Mouse (Mus musculus) midbrain, embryonic 10.5 days (tissue): ENCODE data around the gene Gm4141. TPM values are rescaled to one million over a fixed set of nuclear protein-coding genes. Genes with fewer than 3 reads are reported as not detected.
"Not testable (repeated sequence)": the region's sequence is repeated elsewhere in the genome, so short reads cannot be mapped to it uniquely, and the experiment has no call there.

ENCODE experiments used
- DNase-seq: peaks from one replicate; pipeline ENCODE4 v3.0.0-alpha.2; 2017; ENCODE audit warnings: low spot score
- H3K27ac ChIP-seq: fragments of 300-500 bp; sonication (generic); replicated peaks from 2 replicates; pipeline ENCODE4 v1.5.1; 2016; ENCODE audit warnings: mild to moderate bottlenecking
- H3K27me3 ChIP-seq: fragments of 300-500 bp; sonication (generic); 2 replicates; pipeline ENCODE4 v1.6.1; 2016; ENCODE audit warnings: low read depth, mild to moderate bottlenecking; ENCODE audit not compliant: poor library complexity, severe bottlenecking
- H3K36me3 ChIP-seq: fragments of 300-500 bp; sonication (generic); 2 replicates; pipeline ENCODE4 v1.6.1; 2016; ENCODE audit warnings: mild to moderate bottlenecking, moderate library complexity
- H3K4me1 ChIP-seq: fragments of 300-500 bp; sonication (generic); 2 replicates; pipeline ENCODE4 v1.6.1; 2016
- H3K4me3 ChIP-seq: fragments of 300-500 bp; sonication (generic); 2 replicates; pipeline ENCODE4 v1.5.1; 2016; ENCODE audit warnings: mild to moderate bottlenecking, moderate library complexity
- H3K9me3 ChIP-seq: fragments of 300-500 bp; sonication (generic); replicated peaks from 2 replicates; pipeline ENCODE4 v1.6.1; 2016; ENCODE audit warnings: mild to moderate bottlenecking
- WGBS: fragments of 180-500 bp; shearing (Covaris S2); methylation state at CpG from one replicate; pipeline ENCODE4 v1.1.7; 2016; 5-methylcytosine and 5-hydroxymethylcytosine counted together
- polyA plus RNA-seq: library from polyadenylated mRNA; unstranded; fragments of >200 nt; fragmentation: Nextera tagmentation; extraction: Ambion mirVana; gene quantifications from 2 replicates; pipeline ENCODE4 v1.2.1, GENCODE M21; 2016

Gene Gm4141
- not detected in 2 replicates for polyA plus RNA-seq

- not testable (repeated sequence) for H3K27ac ChIP-seq, H3K27me3 ChIP-seq, H3K4me1 ChIP-seq, H3K4me3 ChIP-seq, DNase-seq, H3K36me3 ChIP-seq, H3K9me3 ChIP-seq
- no CpG with 5 or more reads among the region's 3 CpGs for WGBS
Measured at GRCm38 (mm10) chr7:20576141-20576540, at the start of gene Gm4141. Gene Gm4141, minus strand, starts transcription at chr7:20576241.

GRCm38 (mm10) chr7:20598921-20599320 is 22.9 kb upstream of the Gm4141 start, which contains the start of gene Gm4513:
Gene Gm4513, minus strand, starts transcription at chr7:20599021.
- H3K4me1 ChIP-seq, H3K27me3 ChIP-seq, H3K27ac ChIP-seq, DNase-seq, H3K36me3 ChIP-seq, H3K9me3 ChIP-seq, H3K4me3 ChIP-seq: not testable (repeated sequence)
- WGBS: 86% methylated on average over 3 of the region's 5 CpGs

- not testable (repeated sequence) for H3K27me3 ChIP-seq, H3K4me1 ChIP-seq, H3K36me3 ChIP-seq, H3K27ac ChIP-seq, H3K4me3 ChIP-seq, H3K9me3 ChIP-seq, DNase-seq
- no CpG with 5 or more reads among the region's 1 CpGs for WGBS
Measured at GRCm38 (mm10) chr7:20545657-20546056, 30.4 kb downstream of the Gm4141 start, which contains the start of gene Gm5726. Gene Gm5726, minus strand, starts transcription at chr7:20545757.

- not testable (repeated sequence) for H3K4me1 ChIP-seq, H3K4me3 ChIP-seq, H3K27me3 ChIP-seq, H3K27ac ChIP-seq, H3K36me3 ChIP-seq, H3K9me3 ChIP-seq, DNase-seq
- no CpG with 5 or more reads among the region's 3 CpGs for WGBS
Measured at GRCm38 (mm10) chr7:20533537-20533936, 42.5 kb downstream of the Gm4141 start, which contains the start of gene Vmn1r104. Gene Vmn1r104, plus strand, starts transcription at chr7:20533837.

Other genes with a start within 250 kb of the Gm4141 start
- gene Gm4133, start 242.2 kb downstream of the Gm4141 start, polyA plus RNA-seq: not detected in 2 replicates
- gene Gm5728, start 200.8 kb downstream of the Gm4141 start, polyA plus RNA-seq: not detected in 2 replicates
- gene Vmn1r100, start 158.3 kb downstream of the Gm4141 start, polyA plus RNA-seq: not detected in 2 replicates
- gene Vmn1r101, start 133.6 kb downstream of the Gm4141 start, polyA plus RNA-seq: not detected in 2 replicates
- gene Gm10670, start 101.3 kb downstream of the Gm4141 start, polyA plus RNA-seq: not detected in 2 replicates
- not detected in 2 replicates for gene Vmn1r103, start 65.7 kb downstream of the Gm4141 start, polyA plus RNA-seq
- gene Vmn1r104, start 42.4 kb downstream of the Gm4141 start, polyA plus RNA-seq: not detected in 2 replicates
- not detected in 2 replicates for gene Gm5726, start 30.5 kb downstream of the Gm4141 start, polyA plus RNA-seq
- gene Gm4513, start 22.8 kb upstream of the Gm4141 start, polyA plus RNA-seq: not detected in 2 replicates
- not detected in 2 replicates for gene Vmn1r107, start 92.7 kb upstream of the Gm4141 start, polyA plus RNA-seq
- gene Vmn1r111, start 127.0 kb upstream of the Gm4141 start, polyA plus RNA-seq: not detected in 2 replicates
- not detected in 2 replicates for gene Gm10668, start 154.4 kb upstream of the Gm4141 start, polyA plus RNA-seq
- gene Vmn1r112, start 194.9 kb upstream of the Gm4141 start, polyA plus RNA-seq: not detected in 2 replicates
- not detected in 2 replicates for gene Vmn1r113, start 211.0 kb upstream of the Gm4141 start, polyA plus RNA-seq
- gene Vmn1r114, start 235.9 kb upstream of the Gm4141 start, polyA plus RNA-seq: not detected in 2 replicates